Mouse (Mus musculus) kidney, embryonic 15.5 days (tissue): ENCODE measurements around the gene Fancb. TPM values are rescaled to one million over a fixed set of nuclear protein-coding genes. Genes with fewer than 3 reads are reported as not detected.

Source experiments
- ATAC-seq: fragments of 200-750 bp; cut with Nextera tagmentation; replicated peaks from 2 replicates; pipeline ENCODE4 v1.8.0; 2017; ENCODE audit warnings: moderate TSS enrichment; ENCODE audit not compliant: low FRiP score
- H3K27ac ChIP-seq: fragments of 300-500 bp; sonication (generic); 2 replicates; pipeline ENCODE4 v1.5.1; 2015; ENCODE audit warnings: mild to moderate bottlenecking, inconsistent platforms
- H3K27me3 ChIP-seq: fragments of 300-500 bp; sonication (generic); 2 replicates; pipeline ENCODE4 v1.6.1; 2015; ENCODE audit warnings: inconsistent platforms
- H3K36me3 ChIP-seq: fragments of 300-500 bp; sonication (generic); 2 replicates; pipeline ENCODE4 v1.6.1; 2015; ENCODE audit warnings: inconsistent platforms
- H3K4me1 ChIP-seq: fragments of 300-500 bp; sonication (generic); 2 replicates; pipeline ENCODE4 v1.6.1; 2015; ENCODE audit warnings: inconsistent platforms
- H3K4me2 ChIP-seq: fragments of 300-500 bp; sonication (generic); 2 replicates; pipeline ENCODE4 v1.6.1; 2015; ENCODE audit warnings: moderate library complexity, mild to moderate bottlenecking, inconsistent platforms
- H3K4me3 ChIP-seq: fragments of 300-500 bp; sonication (generic); replicated peaks from 2 replicates; pipeline ENCODE4 v1.5.1; 2015; ENCODE audit warnings: mild to moderate bottlenecking, inconsistent platforms
- H3K9ac ChIP-seq: fragments of 300-500 bp; sonication (generic); 2 replicates; pipeline ENCODE4 v1.6.1; 2015; ENCODE audit warnings: mild to moderate bottlenecking, inconsistent platforms
- H3K9me3 ChIP-seq: fragments of 300-500 bp; sonication (generic); replicated peaks from 2 replicates; pipeline ENCODE4 v1.6.1; 2016; ENCODE audit warnings: inconsistent platforms
- WGBS: fragments of 180-500 bp; shearing (Covaris S2); methylation state at CpG from one replicate; pipeline ENCODE4 v1.1.7; 2015; ENCODE audit warnings: mixed read lengths; 5-methylcytosine and 5-hydroxymethylcytosine counted together
- polyA plus RNA-seq: library from polyadenylated mRNA; unstranded; fragments of >200 nt; fragmentation: Nextera tagmentation; extraction: Ambion mirVana; gene quantifications from 2 replicates; pipeline ENCODE4 v1.2.1, GENCODE M21; 2015

Fancb gene
- 9.2 and 10.6 TPM in 2 replicates for polyA plus RNA-seq

- Histone ChIP-seq H3K27me3 (peaks cover 16% of the 10 kb centered on the region; the same call in 1 of the 2 replicates), H3K4me3 (peak within 1 kb of the TSS; percentile 63), H3K36me3 (no peaks in the 10 kb centered on the region), H3K4me1 (no peaks in the 10 kb centered on the region), H3K27ac (peak within 1 kb of the TSS; percentile 66; the same call in 1 of the 2 replicates), H3K9me3 (no peaks in the 10 kb centered on the region), H3K4me2 (peak within 1 kb of the TSS; percentile 59), H3K9ac (peak within 1 kb of the TSS; percentile 50)
- ATAC-seq, result peak; percentile 100
- WGBS, result 9% methylated on average over 26 of the region's 26 CpGs
Measured at GRCm38 (mm10) chrX:164980193-164980775, at the start of gene Fancb, which contains the start of gene Mospd2. Gene Fancb (plus strand): TSS chrX:164980592. Gene Mospd2 (minus strand): TSS chrX:164980375.

GRCm38 (mm10) chrX:164941540-164941939, 38.9 kb upstream of the Fancb start:
- no peaks in the 10 kb centered on the region for H3K4me1 ChIP-seq
- H3K27ac ChIP-seq, result no peak overlapping the region
- no peak for ATAC-seq
- H3K4me3 ChIP-seq, result no peak overlapping the region
- no peak overlapping the region for H3K9ac ChIP-seq
- peaks cover 9% of the 10 kb centered on the region for H3K36me3 ChIP-seq
- no peaks in the 10 kb centered on the region for H3K9me3 ChIP-seq
- H3K27me3 ChIP-seq, result 0 out of 2 replicates have a peak, but pooled peaks cover 8% of the 10 kb centered on the region
- WGBS, result 91% methylated on average over 5 of the region's 5 CpGs
- no peak overlapping the region for H3K4me2 ChIP-seq

- ATAC-seq, result no peak
- H3K4me2 ChIP-seq, result no peak overlapping the region
- no peaks in the 10 kb centered on the region for H3K9me3 ChIP-seq
- no peaks in the 10 kb centered on the region for H3K27me3 ChIP-seq
- H3K36me3 ChIP-seq, result peaks cover 4% of the 10 kb centered on the region; the same call in 1 of the 2 replicates
- H3K27ac ChIP-seq, result no peak overlapping the region
- no peak overlapping the region for H3K4me3 ChIP-seq
- H3K9ac ChIP-seq, result no peak overlapping the region
- no peaks in the 10 kb centered on the region for H3K4me1 ChIP-seq
- 52% methylated on average over 11 of the region's 11 CpGs for WGBS
Measured at GRCm38 (mm10) chrX:164951858-164952576, 28.4 kb upstream of the Fancb start.

GRCm38 (mm10) chrX:164952601-164953375, 27.6 kb upstream of the Fancb start:
- Histone ChIP-seq H3K4me3 (no peak overlapping the region), H3K27me3 (peaks cover 2% of the 10 kb centered on the region; the same call in 1 of the 2 replicates), H3K27ac (no peak overlapping the region), H3K9ac (no peak overlapping the region), H3K4me1 (no peaks in the 10 kb centered on the region), H3K9me3 (no peaks in the 10 kb centered on the region), H3K4me2 (no peak overlapping the region), H3K36me3 (peaks cover 4% of the 10 kb centered on the region; the same call in 1 of the 2 replicates)
- WGBS, result 62% methylated on average over 5 of the region's 5 CpGs
- no peak for ATAC-seq

- Histone ChIP-seq H3K4me1 (no peaks in the 10 kb centered on the region), H3K27ac (no peak overlapping the region), H3K4me2 (no peak overlapping the region), H3K36me3 (peaks cover 8% of the 10 kb centered on the region; the same call in 1 of the 2 replicates), H3K27me3 (peaks cover 9% of the 10 kb centered on the region; the same call in 1 of the 2 replicates), H3K4me3 (no peak overlapping the region), H3K9ac (no peak overlapping the region), H3K9me3 (no peaks in the 10 kb centered on the region)
- no peak for ATAC-seq
- WGBS, result 88% methylated on average over 3 of the region's 3 CpGs
Measured at GRCm38 (mm10) chrX:164965750-164966448, 14.5 kb upstream of the Fancb start.

GRCm38 (mm10) chrX:164971206-164971605, 9.2 kb upstream of the Fancb start:
- Histone ChIP-seq H3K36me3 (no peaks in the 10 kb centered on the region), H3K9ac (no peak overlapping the region), H3K4me2 (no peak overlapping the region), H3K4me1 (no peaks in the 10 kb centered on the region), H3K27me3 (peaks cover 5% of the 10 kb centered on the region; the same call in 1 of the 2 replicates), H3K9me3 (no peaks in the 10 kb centered on the region), H3K27ac (no peak overlapping the region), H3K4me3 (no peak overlapping the region)
- ATAC-seq, result no peak
- 79% methylated on average over 3 of the region's 3 CpGs for WGBS

- no peak overlapping the region for H3K9ac ChIP-seq
- H3K4me1 ChIP-seq, result no peaks in the 10 kb centered on the region
- H3K4me3 ChIP-seq, result no peak overlapping the region; the same call in 1 of the 2 replicates
- 92% methylated on average over 2 of the region's 2 CpGs for WGBS
- H3K9me3 ChIP-seq, result no peaks in the 10 kb centered on the region
- H3K36me3 ChIP-seq, result no peaks in the 10 kb centered on the region
- ATAC-seq, result no peak
- peaks cover 16% of the 10 kb centered on the region; the same call in 1 of the 2 replicates for H3K27me3 ChIP-seq
- no peak overlapping the region for H3K27ac ChIP-seq
- H3K4me2 ChIP-seq, result peak overlapping the region; percentile 59
Measured at GRCm38 (mm10) chrX:164978866-164979265, 1.5 kb upstream of the Fancb start.

- H3K9ac ChIP-seq, result no peak overlapping the region
- no peak overlapping the region for H3K4me3 ChIP-seq
- no peaks in the 10 kb centered on the region for H3K4me1 ChIP-seq
- ATAC-seq, result no peak
- H3K9me3 ChIP-seq, result no peaks in the 10 kb centered on the region
- H3K27ac ChIP-seq, result no peak overlapping the region
- H3K36me3 ChIP-seq, result no peaks in the 10 kb centered on the region
- peaks cover 14% of the 10 kb centered on the region; the same call in 1 of the 2 replicates for H3K27me3 ChIP-seq
- 29% methylated on average over 4 of the region's 4 CpGs for WGBS
- no peak overlapping the region for H3K4me2 ChIP-seq
Measured at GRCm38 (mm10) chrX:165003141-165003540, 22.7 kb downstream of the Fancb start.

- no peak within 1 kb of the TSS for H3K4me3 ChIP-seq
- no peak within 1 kb of the TSS for H3K27ac ChIP-seq
- no peak within 1 kb of the TSS for H3K4me2 ChIP-seq
- ATAC-seq, result no peak
- H3K27me3 ChIP-seq, result peaks cover 14% of the 10 kb centered on the region; the same call in 1 of the 2 replicates
- H3K4me1 ChIP-seq, result no peaks in the 10 kb centered on the region
- H3K9ac ChIP-seq, result no peak within 1 kb of the TSS
- H3K9me3 ChIP-seq, result no peaks in the 10 kb centered on the region
- no peaks in the 10 kb centered on the region for H3K36me3 ChIP-seq
Measured at GRCm38 (mm10) chrX:165004779-165005324, 24.5 kb downstream of the Fancb start, which contains the start of gene Gm17604. Gene Gm17604 (minus strand): TSS chrX:165004829.
